Mouse (Mus musculus) G1E (cell line): Measurements from ENCODE around the gene Yipf4. TPM values are rescaled to one million over a fixed set of nuclear protein-coding genes. Genes with fewer than 3 reads are reported as not detected.
A peak's percentile ranks its signal among the peaks of the same experiment; 100 is the strongest.

Experiments used
- ATAC-seq: 2 replicates; pipeline ENCODE4 v1.8.0; 2016; ENCODE audit warnings: mild to moderate bottlenecking; ENCODE audit not compliant: insufficient number of reproducible peaks, poor library complexity, low FRiP score, severe bottlenecking; ENCODE audit errors: extremely low read depth
- DNase-seq: peaks from one replicate; pipeline ENCODE4 v3.0.0; 2012; ENCODE audit warnings: low spot score
- H3K27me3 ChIP-seq: 2 replicates; pipeline ENCODE4 v1.6.1; 2012; ENCODE audit warnings: mild to moderate bottlenecking, low read length, inconsistent platforms; ENCODE audit not compliant: insufficient read depth
- H3K36me3 ChIP-seq: replicated peaks from 2 replicates; pipeline ENCODE3; 2012; ENCODE audit warnings: mild to moderate bottlenecking, inconsistent platforms
- H3K4me1 ChIP-seq: 2 replicates; pipeline ENCODE4 v1.6.1; 2012; ENCODE audit warnings: low read depth, low read length, inconsistent platforms, mixed read lengths; ENCODE audit not compliant: insufficient read depth
- H3K4me3 ChIP-seq: 2 replicates; pipeline ENCODE4 v1.5.1; 2012; ENCODE audit warnings: low read depth, mild to moderate bottlenecking, inconsistent platforms, low read length, moderate library complexity, mixed read lengths
- H3K9me3 ChIP-seq: replicated peaks from 2 replicates; pipeline ENCODE4 v1.6.1; 2012; ENCODE audit warnings: inconsistent platforms
- CTCF ChIP-seq: IDR thresholded peaks from 2 replicates; pipeline ENCODE4 v1.5.1; 2012; ENCODE audit warnings: low read depth, low read length, inconsistent platforms, mixed read lengths
- GATA1 ChIP-seq: IDR thresholded peaks from 2 replicates; pipeline ENCODE4 v1.6.1; 2012; ENCODE audit warnings: borderline replicate concordance, low read length, inconsistent platforms, mixed read lengths
- GATA2 ChIP-seq: IDR thresholded peaks from 2 replicates; pipeline ENCODE4 v1.6.1; 2012; ENCODE audit warnings: low read depth, low read length, inconsistent platforms, borderline replicate concordance
- POLR2AphosphoS5 ChIP-seq: IDR thresholded peaks from 2 replicates; pipeline ENCODE4 v1.6.1; 2012; ENCODE audit warnings: low read depth, low read length, inconsistent platforms; ENCODE audit not compliant: insufficient replicate concordance
- TAL1 ChIP-seq: conservative IDR thresholded peaks from 2 replicates; pipeline ENCODE4 v1.6.1; 2012; ENCODE audit warnings: low read depth, low read length, inconsistent platforms, mixed read lengths
- polyA plus RNA-seq: library from polyadenylated mRNA; stranded (reverse); fragments of >175 nt; gene quantifications from 2 replicates; pipeline ENCODE4 v1.2.3, GENCODE M21; 2012
- total RNA-seq, 2 experiments: library from RNA; stranded (forward) in 1 of 2; stranded (reverse) in 1 of 2; fragments of 200-1000 nt in 1 of 2; fragments of >200 nt in 1 of 2; fragmentation: Nextera tagmentation in 1 of 2; gene quantifications; 2 replicates each; pipeline ENCODE4 v1.2.3; 2014 to 2017

Yipf4 gene
- total and polyA plus RNA-seq, 3 experiments, result 9.7 to 40.5 (median 32.9) TPM

DNA sequence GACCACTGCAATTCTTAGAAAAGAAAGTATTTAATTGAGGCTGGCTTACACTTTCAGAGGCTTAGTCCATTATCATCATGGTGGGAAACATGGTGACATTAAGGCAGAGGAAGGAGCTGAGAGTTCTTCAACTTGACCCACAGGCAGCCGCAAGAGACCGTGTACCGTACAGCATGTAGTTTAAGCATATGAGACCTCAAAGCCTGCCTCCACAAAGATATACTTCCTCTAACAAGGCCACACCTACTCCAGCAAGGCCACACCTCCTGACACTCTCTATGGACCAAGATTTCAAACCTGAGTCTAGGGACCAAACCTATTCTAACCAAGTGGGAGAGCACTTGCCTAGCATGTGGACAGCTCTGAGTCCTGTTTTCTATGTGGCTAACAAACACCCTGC is 19.3 kb downstream of the Yipf4 start:
- Histone ChIP-seq H3K9me3 (no peaks in the 10 kb centered on the region), H3K36me3 (no peaks in the 10 kb centered on the region), H3K4me1 (peaks cover 9% of the 10 kb centered on the region), H3K27me3 (no peaks in the 10 kb centered on the region), H3K4me3 (no peak overlapping the region)
- no peak for TF ChIP-seq POLR2AphosphoS5
- TF ChIP-seq CTCF, result no peak
- TF ChIP-seq GATA2, result no peak
- no peak for TF ChIP-seq GATA1
- TF ChIP-seq TAL1, result no peak
- DNase-seq (no peak), ATAC-seq (no peak; the same call in 1 of the 2 replicates)

DNA sequence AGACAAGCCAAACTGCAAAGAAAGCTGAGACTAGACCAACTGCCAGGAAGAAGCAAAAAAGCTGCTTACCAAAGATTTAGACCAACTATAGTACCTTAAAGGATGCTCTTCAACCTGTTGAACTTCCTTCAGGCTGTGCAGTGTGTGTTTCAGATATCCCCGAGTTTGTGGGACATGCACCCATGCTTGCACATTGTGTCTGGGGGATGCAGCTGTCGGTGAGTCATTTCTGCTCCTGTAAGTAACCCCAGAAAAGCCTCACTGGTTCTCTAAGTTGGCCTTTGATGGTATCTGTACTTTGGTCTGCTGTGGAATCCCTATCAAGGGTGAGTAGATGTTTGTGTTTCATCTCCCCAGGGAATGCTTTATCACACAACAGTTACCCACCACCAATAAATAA is 23.0 kb downstream of the Yipf4 start:
- no peak for ATAC-seq
- Histone ChIP-seq H3K4me1 (peaks cover 15% of the 10 kb centered on the region), H3K36me3 (no peaks in the 10 kb centered on the region), H3K27me3 (no peaks in the 10 kb centered on the region), H3K9me3 (no peaks in the 10 kb centered on the region), H3K4me3 (no peak overlapping the region)
- TF ChIP-seq CTCF (no peak), GATA2 (no peak), GATA1 (no peak), TAL1 (no peak), POLR2AphosphoS5 (no peak)
- no peak for DNase-seq

- H3K4me3 ChIP-seq, result no peak overlapping the region
- no peak for DNase-seq
- no peaks in the 10 kb centered on the region for H3K27me3 ChIP-seq
- no peaks in the 10 kb centered on the region for H3K9me3 ChIP-seq
- TF ChIP-seq TAL1, result no peak
- TF ChIP-seq POLR2AphosphoS5, result no peak
- TF ChIP-seq GATA2, result no peak
- TF ChIP-seq GATA1, result no peak
- TF ChIP-seq CTCF, result no peak
- no peaks in the 10 kb centered on the region for H3K36me3 ChIP-seq
- H3K4me1 ChIP-seq, result peaks cover 14% of the 10 kb centered on the region
- no peak for ATAC-seq
Measured at GRCm38 (mm10) chr17:74522797-74523723, 33.8 kb downstream of the Yipf4 start.

GRCm38 (mm10) chr17:74526117-74526516 is 36.8 kb downstream of the Yipf4 start:
- no peaks in the 10 kb centered on the region for H3K27me3 ChIP-seq
- DNase-seq, result no peak
- H3K36me3 ChIP-seq, result no peaks in the 10 kb centered on the region
- peaks cover 22% of the 10 kb centered on the region for H3K4me1 ChIP-seq
- TF ChIP-seq TAL1 (no peak), POLR2AphosphoS5 (no peak), CTCF (no peak)
- no peak for ATAC-seq
- no peak overlapping the region for H3K4me3 ChIP-seq
- no peaks in the 10 kb centered on the region for H3K9me3 ChIP-seq

- DNase-seq (no peak), ATAC-seq (no peak)
- no peaks in the 10 kb centered on the region for H3K27me3 ChIP-seq
- peak overlapping the region; percentile 96; the same call in 1 of the 2 replicates for H3K4me3 ChIP-seq
- no peak for TF ChIP-seq GATA2
- no peak for TF ChIP-seq TAL1
- no peak for TF ChIP-seq GATA1
- no peak for TF ChIP-seq CTCF
- TF ChIP-seq POLR2AphosphoS5, result no peak
- no peaks in the 10 kb centered on the region for H3K36me3 ChIP-seq
- H3K9me3 ChIP-seq, result no peaks in the 10 kb centered on the region
- peaks cover 27% of the 10 kb centered on the region for H3K4me1 ChIP-seq
Measured at GRCm38 (mm10) chr17:74526806-74527653, 37.7 kb downstream of the Yipf4 start.
